Mouse (Mus musculus): ENCODE data around the gene Unc5c. TPM values are rescaled to one million over a fixed set of nuclear protein-coding genes. Genes with fewer than 3 reads are reported as not detected.

Gene Unc5c
- polyA plus RNA-seq, 1 experiment from 2014 or later = 5.3 TPM

GRCm38 (mm10) chr3:141778411-141778919, 313.4 kb downstream of the Unc5c start:
- WGBS = 85% methylated on average over 8 of the region's 8 CpGs
- no peaks in the 10 kb centered on the region for H3K36me3 ChIP-seq (ENCODE audit: control insufficient read depth, insufficient read depth, low read length)
- no peaks in the 10 kb centered on the region for H3K4me1 ChIP-seq (replicated peaks; ENCODE audit: control insufficient read depth, insufficient read depth, low read length)
- H3K27ac ChIP-seq (ENCODE audit: low read depth, low read length) = no peak overlapping the region
- H3K9me3 ChIP-seq (ENCODE audit: control insufficient read depth, low read length) = no peaks in the 10 kb centered on the region
- H3K4me3 ChIP-seq (ENCODE audit: low read depth, low read length) = no peak overlapping the region
- H3K27me3 ChIP-seq (ENCODE audit: control insufficient read depth, insufficient read depth, low read length) = no peaks in the 10 kb centered on the region
- no peak overlapping the region for H3K9ac ChIP-seq (ENCODE audit: low read length)
- no peak overlapping the region for H3K4me2 ChIP-seq (ENCODE audit: low read depth, low read length, severe bottlenecking)
- no peak for ATAC-seq (replicated peaks; ENCODE audit: low FRiP score)
- no peak for DNase-seq (ENCODE audit: low spot score)

GRCm38 (mm10) chr3:141779186-141779585, 314.2 kb downstream of the Unc5c start:
- Histone ChIP-seq H3K27me3 (ENCODE audit: control insufficient read depth, insufficient read depth, low read length) (no peaks in the 10 kb centered on the region), H3K4me1 (replicated peaks; ENCODE audit: control insufficient read depth, insufficient read depth, low read length) (no peaks in the 10 kb centered on the region), H3K36me3 (ENCODE audit: control insufficient read depth, insufficient read depth, low read length) (no peaks in the 10 kb centered on the region), H3K4me3 (ENCODE audit: low read depth, low read length) (no peak overlapping the region), H3K9ac (ENCODE audit: low read length) (no peak overlapping the region), H3K9me3 (ENCODE audit: control insufficient read depth, low read length) (no peaks in the 10 kb centered on the region), H3K27ac (ENCODE audit: low read depth, low read length) (no peak overlapping the region), H3K4me2 (ENCODE audit: low read depth, low read length, severe bottlenecking) (no peak overlapping the region)
- ATAC-seq (replicated peaks; ENCODE audit: low FRiP score) (no peak), DNase-seq (ENCODE audit: low spot score) (no peak)
- 73% methylated on average over 3 of the region's 3 CpGs for WGBS

- no peaks in the 10 kb centered on the region for H3K27me3 ChIP-seq (ENCODE audit: control insufficient read depth, insufficient read depth, low read length)
- H3K9ac ChIP-seq (ENCODE audit: low read length) = no peak overlapping the region
- H3K4me1 ChIP-seq (replicated peaks; ENCODE audit: control insufficient read depth, insufficient read depth, low read length) = no peaks in the 10 kb centered on the region
- no peaks in the 10 kb centered on the region for H3K36me3 ChIP-seq (ENCODE audit: control insufficient read depth, insufficient read depth, low read length)
- 80% methylated on average over 4 of the region's 4 CpGs for WGBS
- DNase-seq (ENCODE audit: low spot score) (no peak), ATAC-seq (replicated peaks; ENCODE audit: low FRiP score) (no peak)
- H3K4me3 ChIP-seq (ENCODE audit: low read depth, low read length) = no peak overlapping the region
- no peak overlapping the region for H3K27ac ChIP-seq (ENCODE audit: low read depth, low read length)
- no peak overlapping the region for H3K4me2 ChIP-seq (ENCODE audit: low read depth, low read length, severe bottlenecking)
- H3K9me3 ChIP-seq (ENCODE audit: control insufficient read depth, low read length) = no peaks in the 10 kb centered on the region
Observed at GRCm38 (mm10) chr3:141782553-141782952, 317.5 kb downstream of the Unc5c start.

- 84% methylated on average over 8 of the region's 8 CpGs for WGBS
- H3K27ac ChIP-seq (ENCODE audit: low read depth, low read length) = no peak overlapping the region
- H3K4me2 ChIP-seq (ENCODE audit: low read depth, low read length, severe bottlenecking) = no peak overlapping the region
- H3K4me3 ChIP-seq (ENCODE audit: low read depth, low read length) = no peak overlapping the region
- H3K4me1 ChIP-seq (replicated peaks; ENCODE audit: control insufficient read depth, insufficient read depth, low read length) = no peaks in the 10 kb centered on the region
- H3K36me3 ChIP-seq (ENCODE audit: control insufficient read depth, insufficient read depth, low read length) = no peaks in the 10 kb centered on the region
- no peak overlapping the region for H3K9ac ChIP-seq (ENCODE audit: low read length)
- no peak for ATAC-seq (replicated peaks; ENCODE audit: low FRiP score)
- H3K27me3 ChIP-seq (ENCODE audit: control insufficient read depth, insufficient read depth, low read length) = no peaks in the 10 kb centered on the region
- no peaks in the 10 kb centered on the region for H3K9me3 ChIP-seq (ENCODE audit: control insufficient read depth, low read length)
- DNase-seq (ENCODE audit: low spot score) = no peak
Observed at GRCm38 (mm10) chr3:141791026-141791780, 326.2 kb downstream of the Unc5c start.

GRCm38 (mm10) chr3:141792106-141792505, 327.1 kb downstream of the Unc5c start:
- H3K9me3 ChIP-seq (ENCODE audit: control insufficient read depth, low read length) = no peaks in the 10 kb centered on the region
- no peak overlapping the region for H3K9ac ChIP-seq (ENCODE audit: low read length)
- H3K4me3 ChIP-seq (ENCODE audit: low read depth, low read length) = no peak overlapping the region
- WGBS = 79% methylated on average over 1 of the region's 1 CpGs
- DNase-seq (ENCODE audit: low spot score) (no peak), ATAC-seq (replicated peaks; ENCODE audit: low FRiP score) (no peak)
- no peak overlapping the region for H3K27ac ChIP-seq (ENCODE audit: low read depth, low read length)
- no peaks in the 10 kb centered on the region for H3K27me3 ChIP-seq (ENCODE audit: control insufficient read depth, insufficient read depth, low read length)
- H3K4me1 ChIP-seq (replicated peaks; ENCODE audit: control insufficient read depth, insufficient read depth, low read length) = no peaks in the 10 kb centered on the region
- no peaks in the 10 kb centered on the region for H3K36me3 ChIP-seq (ENCODE audit: control insufficient read depth, insufficient read depth, low read length)
- no peak overlapping the region for H3K4me2 ChIP-seq (ENCODE audit: low read depth, low read length, severe bottlenecking)

- H3K9me3 ChIP-seq (ENCODE audit: control insufficient read depth, low read length) = no peaks in the 10 kb centered on the region
- no peak overlapping the region for H3K27ac ChIP-seq (ENCODE audit: low read depth, low read length)
- no peak for ATAC-seq (replicated peaks; ENCODE audit: low FRiP score)
- no peak for DNase-seq (ENCODE audit: low spot score)
- 79% methylated on average over 2 of the region's 2 CpGs for WGBS
- H3K4me2 ChIP-seq (ENCODE audit: low read depth, low read length, severe bottlenecking) = no peak overlapping the region
- H3K9ac ChIP-seq (ENCODE audit: low read length) = no peak overlapping the region
- H3K4me3 ChIP-seq (ENCODE audit: low read depth, low read length) = no peak overlapping the region
- H3K27me3 ChIP-seq (ENCODE audit: control insufficient read depth, insufficient read depth, low read length) = no peaks in the 10 kb centered on the region
- no peaks in the 10 kb centered on the region for H3K4me1 ChIP-seq (replicated peaks; ENCODE audit: control insufficient read depth, insufficient read depth, low read length)
- no peaks in the 10 kb centered on the region for H3K36me3 ChIP-seq (ENCODE audit: control insufficient read depth, insufficient read depth, low read length)
Observed at GRCm38 (mm10) chr3:141793755-141794154, 328.7 kb downstream of the Unc5c start.

GRCm38 (mm10) chr3:141794371-141794770, 329.4 kb downstream of the Unc5c start:
- no peak for DNase-seq (ENCODE audit: low spot score)
- Histone ChIP-seq H3K9ac (ENCODE audit: low read length) (no peak overlapping the region), H3K4me1 (replicated peaks; ENCODE audit: control insufficient read depth, insufficient read depth, low read length) (no peaks in the 10 kb centered on the region), H3K36me3 (ENCODE audit: control insufficient read depth, insufficient read depth, low read length) (no peaks in the 10 kb centered on the region), H3K27ac (ENCODE audit: low read depth, low read length) (no peak overlapping the region), H3K4me2 (ENCODE audit: low read depth, low read length, severe bottlenecking) (no peak overlapping the region), H3K27me3 (ENCODE audit: control insufficient read depth, insufficient read depth, low read length) (no peaks in the 10 kb centered on the region), H3K9me3 (ENCODE audit: control insufficient read depth, low read length) (no peaks in the 10 kb centered on the region), H3K4me3 (ENCODE audit: low read depth, low read length) (no peak overlapping the region)
- WGBS = 88% methylated on average over 3 of the region's 3 CpGs
- no peak for ATAC-seq (replicated peaks; ENCODE audit: low FRiP score)

- ATAC-seq (replicated peaks; ENCODE audit: low FRiP score) = no peak
Observed at GRCm38 (mm10) chr3:141797372-141797771, 332.4 kb downstream of the Unc5c start.

GRCm38 (mm10) chr3:141797789-141798188, 332.8 kb downstream of the Unc5c start:
- ATAC-seq (replicated peaks; ENCODE audit: low FRiP score) = no peak; the same call in 1 of the 2 replicates

More at GRCm38 (mm10) chr3:141797372-141797771, 332.4 kb downstream of the Unc5c start:
- Histone ChIP-seq H3K4me1 (replicated peaks; ENCODE audit: control insufficient read depth, insufficient read depth, low read length) (no peaks in the 10 kb centered on the region), H3K9me3 (ENCODE audit: control insufficient read depth, low read length) (no peaks in the 10 kb centered on the region), H3K4me3 (ENCODE audit: low read depth, low read length) (no peak overlapping the region), H3K36me3 (ENCODE audit: control insufficient read depth, insufficient read depth, low read length) (no peaks in the 10 kb centered on the region), H3K4me2 (ENCODE audit: low read depth, low read length, severe bottlenecking) (no peak overlapping the region), H3K27ac (ENCODE audit: low read depth, low read length) (no peak overlapping the region), H3K9ac (ENCODE audit: low read length) (no peak overlapping the region), H3K27me3 (ENCODE audit: control insufficient read depth, insufficient read depth, low read length) (no peaks in the 10 kb centered on the region)
- DNase-seq (ENCODE audit: low spot score) = no peak

More at GRCm38 (mm10) chr3:141797789-141798188, 332.8 kb downstream of the Unc5c start:
- no peaks in the 10 kb centered on the region for H3K4me1 ChIP-seq (replicated peaks; ENCODE audit: control insufficient read depth, insufficient read depth, low read length)
- 61% methylated on average over 1 of the region's 1 CpGs for WGBS
- no peak for DNase-seq (ENCODE audit: low spot score)
- no peak overlapping the region for H3K27ac ChIP-seq (ENCODE audit: low read depth, low read length)
- no peak overlapping the region for H3K4me3 ChIP-seq (ENCODE audit: low read depth, low read length)
- no peak overlapping the region for H3K4me2 ChIP-seq (ENCODE audit: low read depth, low read length, severe bottlenecking)
- no peaks in the 10 kb centered on the region for H3K9me3 ChIP-seq (ENCODE audit: control insufficient read depth, low read length)
- no peak overlapping the region for H3K9ac ChIP-seq (ENCODE audit: low read length)
- no peaks in the 10 kb centered on the region for H3K36me3 ChIP-seq (ENCODE audit: control insufficient read depth, insufficient read depth, low read length)
- H3K27me3 ChIP-seq (ENCODE audit: control insufficient read depth, insufficient read depth, low read length) = no peaks in the 10 kb centered on the region

Measured in forebrain, embryonic 11.5 days (tissue).